12 mouse cellular contexts compared by ENCODE assay signal in the genomic region with DNA sequence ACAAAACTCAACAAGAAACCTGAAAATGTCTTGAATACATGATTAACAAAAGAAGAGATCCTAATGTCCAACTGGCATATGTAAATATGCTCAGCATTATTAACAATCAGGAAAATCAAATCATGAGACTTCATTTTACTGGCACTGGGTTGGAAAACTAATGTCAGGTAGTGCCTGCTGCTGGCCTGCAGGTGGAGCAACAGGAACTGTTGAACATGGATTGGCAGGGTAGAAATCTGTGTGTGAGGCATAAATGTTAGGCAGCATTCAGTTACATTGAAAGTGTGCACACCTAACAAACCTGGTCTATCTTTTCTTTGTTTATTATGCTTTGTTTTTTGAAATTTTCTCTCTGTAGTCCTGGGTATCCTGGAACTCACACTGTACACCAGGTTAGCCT. TPM values are rescaled to one million over a fixed set of nuclear protein-coding genes. Genes with fewer than 3 reads are reported as not detected.
A peak's percentile ranks its signal among the peaks of the same experiment; 100 is the strongest.
DNase-seq lines count a peak whose midpoint lies in the region; ATAC-seq and TF ChIP-seq lines count a peak whose summit lies in the region.
"Had no signal": no experiment of that assay in that cellular context is flagged by ENCODE, and none has a peak within 500 bp of the region (broad histone marks: within the 10 kb centered on the region; RNA-seq: fewer than 3 reads in every experiment).

No protein-coding gene starts in this region.

- no peak overlapping the region for H3K27ac ChIP-seq in heart, postnatal 0 days (ENCODE audit: low read depth)
- no peak overlapping the region for H3K27ac ChIP-seq in hindbrain, embryonic 12.5 days

- DNase-seq in heart, postnatal 0 days (ENCODE audit: low spot score): no peak
- DNase-seq in heart, postnatal 4 days: no peak
- peak; percentile 28 for DNase-seq in 416B (ENCODE audit: low read depth)
- DNase-seq in ES-CJ7 (ENCODE audit: low read depth, low spot score): peak; percentile 13
- peak; percentile 7 for DNase-seq in embryo, embryonic 11 days
- no peak for DNase-seq in Muller cell, postnatal 12 days (ENCODE audit: inconsistent ontology term)
- no peak for DNase-seq in urinary bladder, postnatal 10 days (ENCODE audit: low spot score)
- DNase-seq: kidney, postnatal 10 days had no signal

- no peaks in the 10 kb centered on the region for H3K27me3 ChIP-seq in heart, postnatal 0 days (ENCODE audit: control insufficient read depth, insufficient read depth, low read length)
- H3K27me3 ChIP-seq in hindbrain, embryonic 12.5 days: no peaks in the 10 kb centered on the region

- H3K36me3 ChIP-seq in heart, postnatal 0 days (replicated peaks; ENCODE audit: control insufficient read depth, insufficient read depth, low read length): no peaks in the 10 kb centered on the region
- H3K36me3 ChIP-seq in hindbrain, embryonic 12.5 days: no peaks in the 10 kb centered on the region

- ATAC-seq in heart, postnatal 0 days (ENCODE audit: insufficient read depth, low read depth): no peak
- no peak for ATAC-seq in hindbrain, embryonic 12.5 days (ENCODE audit: low FRiP score)

- TF ChIP-seq CTCF in heart, postnatal 0 days (IDR thresholded peaks at IDR 0.05; ENCODE audit: low read depth): peak; percentile 43

- H3K9ac ChIP-seq in heart, postnatal 0 days (replicated peaks; ENCODE audit: low read depth, low read length): no peak overlapping the region
- no peak overlapping the region for H3K9ac ChIP-seq in hindbrain, embryonic 12.5 days

- no peaks in the 10 kb centered on the region for H3K9me3 ChIP-seq in heart, postnatal 0 days (replicated peaks; ENCODE audit: control insufficient read depth, low read length)
- no peaks in the 10 kb centered on the region for H3K9me3 ChIP-seq in hindbrain, embryonic 12.5 days (replicated peaks)

- no peak for TF ChIP-seq EP300 in heart, postnatal 0 days (IDR thresholded peaks at IDR 0.05; ENCODE audit: low read depth)

- no peak overlapping the region for H3K4me2 ChIP-seq in heart, postnatal 0 days (ENCODE audit: low read depth, low read length)
- no peak overlapping the region for H3K4me2 ChIP-seq in hindbrain, embryonic 12.5 days (replicated peaks)
- H3K4me2 ChIP-seq: heart, embryonic 11.5 days had no signal

- no peaks in the 10 kb centered on the region for H3K4me1 ChIP-seq in heart, postnatal 0 days (ENCODE audit: control insufficient read depth, insufficient read depth)
- H3K4me1 ChIP-seq in hindbrain, embryonic 12.5 days: no peaks in the 10 kb centered on the region

- no peak overlapping the region for H3K4me3 ChIP-seq in heart, postnatal 0 days (ENCODE audit: low read depth, low read length)
- no peak overlapping the region for H3K4me3 ChIP-seq in hindbrain, embryonic 12.5 days
- H3K4me3 ChIP-seq: erythroblast, embryonic 14.5 days had no signal

RNA-seq across cellular contexts. Expression of gene Tmsb15b1, which starts 1.9 kb away (rescaled TPM):
- total RNA-seq in heart, postnatal 0 days (2014; rRNA removed; ENCODE audit: low replicate concordance): 2.3 and 4.4 TPM in 2 replicates
- polyA plus RNA-seq in heart, postnatal 0 days (2015; fragmentation: Nextera tagmentation; extraction: Ambion mirVana): 16.9 and 17.9 TPM in 2 replicates
- total RNA-seq in heart, postnatal 4 days (2021): 1 to 10 TPM; 1.2 to 3.3 TPM
- polyA plus RNA-seq in hindbrain, embryonic 12.5 days (2016; fragmentation: Nextera tagmentation; extraction: Ambion mirVana): 28.8 and 37.6 TPM in 2 replicates
- polyA plus RNA-seq: erythroblast, embryonic 14.5 days had no signal

RNA-seq across cellular contexts. Expression of gene Tmsb15l, which starts 1.9 kb away (rescaled TPM):
- 1.7 TPM in 1 of 2 replicates, not detected in the other for total RNA-seq in heart, postnatal 0 days (2014; rRNA removed; ENCODE audit: low replicate concordance)
- polyA plus RNA-seq in heart, postnatal 0 days (2015; fragmentation: Nextera tagmentation; extraction: Ambion mirVana): 0.92 and 1.6 TPM in 2 replicates
- total RNA-seq in heart, postnatal 4 days (2021): under 1 TPM in 1 of 2 experiments, not detected in 1; 0.36 TPM
- polyA plus RNA-seq in hindbrain, embryonic 12.5 days (2016; fragmentation: Nextera tagmentation; extraction: Ambion mirVana): 10.6 TPM in 2 replicates
- polyA plus RNA-seq: erythroblast, embryonic 14.5 days had no signal

RNA-seq across cellular contexts. Expression of gene Tmsb15b2, which starts 3.3 kb away (rescaled TPM):
- not detected in 2 replicates for total RNA-seq in heart, postnatal 0 days (2014; rRNA removed; ENCODE audit: low replicate concordance)
- 13.8 and 16.1 TPM in 2 replicates for polyA plus RNA-seq in heart, postnatal 0 days (2015; fragmentation: Nextera tagmentation; extraction: Ambion mirVana)
- 1 to 10 TPM; 5.3 to 9.7 TPM for total RNA-seq in heart, postnatal 4 days (2021)
- 82.4 and 101 TPM in 2 replicates for polyA plus RNA-seq in hindbrain, embryonic 12.5 days (2016; fragmentation: Nextera tagmentation; extraction: Ambion mirVana)
- polyA plus RNA-seq: erythroblast, embryonic 14.5 days had no signal

RNA-seq across cellular contexts. Expression of gene Zcchc18, which starts 14.3 kb away (rescaled TPM):
- 0.85 TPM in 1 of 2 replicates, not detected in the other for total RNA-seq in heart, postnatal 0 days (2014; rRNA removed; ENCODE audit: low replicate concordance)
- 0.40 and 0.41 TPM in 2 replicates for polyA plus RNA-seq in heart, postnatal 0 days (2015; fragmentation: Nextera tagmentation; extraction: Ambion mirVana)
- total RNA-seq in heart, postnatal 4 days (2021): under 1 TPM; 0.17 to 0.25 TPM
- polyA plus RNA-seq in hindbrain, embryonic 12.5 days (2016; fragmentation: Nextera tagmentation; extraction: Ambion mirVana): 136 and 137 TPM in 2 replicates
- polyA plus RNA-seq: erythroblast, embryonic 14.5 days had no signal

RNA-seq across cellular contexts. Expression of gene H2bfm, which starts 51.5 kb away (rescaled TPM):
- not detected in 2 replicates for total RNA-seq in heart, postnatal 0 days (2014; rRNA removed; ENCODE audit: low replicate concordance)
- not detected in 2 replicates for polyA plus RNA-seq in heart, postnatal 0 days (2015; fragmentation: Nextera tagmentation; extraction: Ambion mirVana)
- total RNA-seq in heart, postnatal 4 days (2021): not detected
- not detected in 2 replicates for polyA plus RNA-seq in hindbrain, embryonic 12.5 days (2016; fragmentation: Nextera tagmentation; extraction: Ambion mirVana)
- polyA plus RNA-seq: erythroblast, embryonic 14.5 days; heart, embryonic 11.5 days; limb, embryonic 14.5 days had no signal

Comparison
In these comparisons a context has a peak if more than half of its experiments do, and no peak if none do; other contexts are left out.
1. DNase-seq: peak in 416B (single experiment), ES-CJ7 (single experiment) and embryo, embryonic 11 days (single experiment); none in heart, postnatal 0 days (single experiment), heart, postnatal 4 days (single experiment), Muller cell, postnatal 12 days (single experiment) and urinary bladder, postnatal 10 days (single experiment).